Mouse (Mus musculus): ENCODE results near the gene Fgfr3. TPM values are rescaled to one million over a fixed set of nuclear protein-coding genes. Genes with fewer than 3 reads are reported as not detected.
A peak's percentile ranks its signal among the peaks of the same experiment; 100 is the strongest.

The Fgfr3 gene
- total RNA-seq, 2 experiments from 2014 or later, result 2.1 to 3.8 TPM

- DNase-seq, result no peak
Measured at GRCm38 (mm10) chr5:33730516-33730915, 9.0 kb downstream of the Fgfr3 start.

- DNase-seq, result no peak
Measured at GRCm38 (mm10) chr5:33731051-33731450, 9.6 kb downstream of the Fgfr3 start.

GRCm38 (mm10) chr5:33733837-33734236 is 12.4 kb downstream of the Fgfr3 start:
- DNase-seq, result no peak

GRCm38 (mm10) chr5:33735412-33736092 is 14.1 kb downstream of the Fgfr3 start:
- DNase-seq, result no peak

- no peak for DNase-seq
Measured at GRCm38 (mm10) chr5:33736230-33736629, 14.8 kb downstream of the Fgfr3 start.

GRCm38 (mm10) chr5:33737903-33738321 is 16.4 kb downstream of the Fgfr3 start:
- DNase-seq, result no peak

GRCm38 (mm10) chr5:33738341-33738740 is 16.9 kb downstream of the Fgfr3 start:
- DNase-seq, result no peak

- DNase-seq, result no peak
Measured at GRCm38 (mm10) chr5:33740548-33740947, 19.1 kb downstream of the Fgfr3 start.

- DNase-seq, result no peak
Measured at GRCm38 (mm10) chr5:33743481-33743880, 22.0 kb downstream of the Fgfr3 start.

- DNase-seq, result no peak
Measured at GRCm38 (mm10) chr5:33777195-33777594, 55.7 kb downstream of the Fgfr3 start.

GRCm38 (mm10) chr5:33781964-33782344 is 60.5 kb downstream of the Fgfr3 start:
- DNase-seq, result peak; percentile 12

- peak; percentile 95 for DNase-seq
Measured at GRCm38 (mm10) chr5:33782345-33782998, 61.0 kb downstream of the Fgfr3 start, which contains the start of gene Letm1. TSS of gene Letm1 (minus strand) at chr5:33782817.

- DNase-seq, result no peak
Measured at GRCm38 (mm10) chr5:33782999-33783390, 61.5 kb downstream of the Fgfr3 start.

Other genes starting within 250 kb of the Fgfr3 start
- gene Fam53a, start 92.0 kb upstream of the Fgfr3 start, total RNA-seq (2021), result 10 to 100 TPM; 50.2 to 59.6 TPM
- gene Gm9903, start 91.7 kb upstream of the Fgfr3 start, total RNA-seq (2021), result under 1 TPM; 0.51 to 0.88 TPM
- 1 to 10 TPM; 7.3 to 8.2 TPM for gene Slbp, start 69.1 kb upstream of the Fgfr3 start, total RNA-seq (2021)
- 1 to 10 TPM; 1.7 to 2.5 TPM for gene Tacc3, start 63.5 kb upstream of the Fgfr3 start, total RNA-seq (2021)
- gene Tmem129, start 63.3 kb upstream of the Fgfr3 start, total RNA-seq (2021), result 1 to 10 TPM; 8.0 to 8.2 TPM
- 10 to 100 TPM; 81.0 to 83.2 TPM for gene Letm1, start 61.1 kb downstream of the Fgfr3 start, total RNA-seq (2021)
- gene Nsd2, start 99.1 kb downstream of the Fgfr3 start, total RNA-seq (2021), result 10 to 100 TPM; 10.1 TPM
- 1 to 10 TPM; 4.7 to 6.6 TPM for gene Nelfa, start 214.7 kb downstream of the Fgfr3 start, total RNA-seq (2021)

Data from gastrocnemius, postnatal 25 days (tissue).